Mouse (Mus musculus) liver, embryonic 14.5 days (tissue): ENCODE data around the gene Golga4. TPM values are rescaled to one million over a fixed set of nuclear protein-coding genes. Genes with fewer than 3 reads are reported as not detected.
A peak's percentile ranks its signal among the peaks of the same experiment; 100 is the strongest.

Experiments
- ATAC-seq: fragments of 200-750 bp; cut with Nextera tagmentation; 2 replicates; pipeline ENCODE4 v1.8.0; 2017; ENCODE audit warnings: moderate number of reproducible peaks, mild to moderate bottlenecking, moderate library complexity; ENCODE audit not compliant: insufficient read depth
- DNase-seq, 3 experiments: peaks; one replicate each; pipeline ENCODE4 v3.0.0-alpha.2; 2012 to 2013; ENCODE audit warnings: low read depth in 3 of 3, low spot score in 3 of 3
- H3K27ac ChIP-seq: fragments of 300-500 bp; sonication (generic); 2 replicates; pipeline ENCODE4 v1.5.1; 2014; ENCODE audit warnings: moderate library complexity, mild to moderate bottlenecking, control low read depth, inconsistent platforms
- H3K27me3 ChIP-seq: fragments of 300-500 bp; sonication (generic); 2 replicates; pipeline ENCODE4 v1.6.1; 2014; ENCODE audit warnings: mild to moderate bottlenecking, low read length, moderate library complexity; ENCODE audit not compliant: control insufficient read depth, insufficient read depth
- H3K36me3 ChIP-seq: fragments of 300-500 bp; sonication (generic); replicated peaks from 2 replicates; pipeline ENCODE4 v1.6.1; 2014; ENCODE audit warnings: low read depth; ENCODE audit not compliant: control insufficient read depth, insufficient read depth
- H3K4me1 ChIP-seq, 2 experiments: fragments of 200-500 bp in 1 of 2; fragments of 300-500 bp in 1 of 2; sonication (generic) in 1 of 2; replicated peaks; 2 replicates each; pipeline ENCODE4 v1.6.1; 2012 to 2014; ENCODE audit warnings: antibody characterized with exemption in 1 of 2, inconsistent platforms in 1 of 2, low read length in 1 of 2; ENCODE audit not compliant: control insufficient read depth in 2 of 2, insufficient read depth in 2 of 2
- H3K4me2 ChIP-seq: fragments of 300-500 bp; sonication (generic); 2 replicates; pipeline ENCODE4 v1.6.1; 2014; ENCODE audit warnings: low read depth, mild to moderate bottlenecking, control low read depth, moderate library complexity
- H3K4me3 ChIP-seq, 2 experiments: fragments of 200-500 bp in 1 of 2; fragments of 300-500 bp in 1 of 2; sonication (generic) in 1 of 2; 2 replicates each; pipeline ENCODE4 v1.5.1; 2012 to 2014; ENCODE audit warnings: low read depth in 2 of 2, low read length in 2 of 2, mild to moderate bottlenecking in 2 of 2, control low read depth in 1 of 2, inconsistent platforms in 1 of 2, moderate library complexity in 1 of 2; ENCODE audit not compliant: insufficient read depth in 1 of 2
- H3K9ac ChIP-seq: fragments of 300-500 bp; sonication (generic); replicated peaks from 2 replicates; pipeline ENCODE4 v1.6.1; 2014; ENCODE audit warnings: mild to moderate bottlenecking, control low read depth, moderate library complexity
- H3K9me3 ChIP-seq: fragments of 300-500 bp; sonication (generic); 2 replicates; pipeline ENCODE4 v1.6.1; 2016; ENCODE audit warnings: low read length, mixed read lengths; ENCODE audit not compliant: control insufficient read depth
- CTCF ChIP-seq: IDR thresholded peaks from 2 replicates; pipeline ENCODE4 v1.5.1; 2016; ENCODE audit warnings: antibody characterized with exemption, low read depth, control low read depth
- EP300 ChIP-seq: IDR thresholded peaks from 2 replicates; pipeline ENCODE4 v1.6.1; 2016; ENCODE audit warnings: antibody characterized with exemption, low read depth
- WGBS: fragments of 180-500 bp; shearing (Covaris S2); extraction: QIAGEN DNeasy Blood & Tissue Kit; methylation state at CpG from one replicate; pipeline ENCODE4 v1.1.7; 2014; ENCODE audit not compliant: insufficient replicate concordance; 5-methylcytosine and 5-hydroxymethylcytosine counted together
- polyA plus RNA-seq, 2 experiments: library from polyadenylated mRNA; depleted of rRNA in 1 of 2; stranded (reverse) in 1 of 2; unstranded in 1 of 2; fragments of >200 nt; fragmentation: Nextera tagmentation in 1 of 2; extraction: Ambion mirVana in 1 of 2; gene quantifications; 2 replicates each; pipeline versions ENCODE4 v1.2.1 to v1.2.3; 2012 to 2014

The Golga4 gene
- polyA plus RNA-seq, 2 experiments, result 10.6 to 13.2 TPM

DNA sequence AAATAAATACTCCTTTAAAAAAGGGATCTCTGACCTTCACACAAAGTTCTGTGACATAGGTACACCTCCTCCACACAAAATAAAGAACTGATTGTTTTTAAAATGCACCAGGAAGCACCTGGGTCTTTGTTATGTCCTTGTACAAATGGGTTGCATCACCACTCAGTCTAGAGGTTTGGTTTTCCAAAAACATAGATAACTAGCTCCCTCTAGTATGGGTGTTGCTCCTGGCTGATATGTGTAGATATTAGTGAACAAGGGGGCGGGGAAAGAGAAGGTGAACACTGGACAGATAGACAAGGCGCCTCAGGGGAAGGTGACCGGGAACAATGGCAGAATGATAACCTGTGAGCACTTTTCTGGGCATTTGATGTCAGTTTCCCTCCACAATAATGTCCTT lies 10.1 kb upstream of the Golga4 start:
- no peaks in the 10 kb centered on the region; the same call in 1 of the 2 replicates for H3K27me3 ChIP-seq
- peaks cover 5 to 14% of the 10 kb centered on the region in 2 experiments; a peak in 3 of 4 replicates for H3K4me1 ChIP-seq
- H3K4me3 ChIP-seq, result no peak overlapping the region
- no peak overlapping the region for H3K4me2 ChIP-seq
- no peak overlapping the region for H3K9ac ChIP-seq
- TF ChIP-seq CTCF, result no peak
- no peak for TF ChIP-seq EP300
- no peaks in the 10 kb centered on the region for H3K9me3 ChIP-seq
- ATAC-seq (peak; percentile 81), DNase-seq (peak in 1 of 3 experiments; percentile 38)
- 34% methylated on average over 3 of the region's 3 CpGs for WGBS
- no peak overlapping the region for H3K27ac ChIP-seq
- H3K36me3 ChIP-seq, result no peaks in the 10 kb centered on the region

DNA sequence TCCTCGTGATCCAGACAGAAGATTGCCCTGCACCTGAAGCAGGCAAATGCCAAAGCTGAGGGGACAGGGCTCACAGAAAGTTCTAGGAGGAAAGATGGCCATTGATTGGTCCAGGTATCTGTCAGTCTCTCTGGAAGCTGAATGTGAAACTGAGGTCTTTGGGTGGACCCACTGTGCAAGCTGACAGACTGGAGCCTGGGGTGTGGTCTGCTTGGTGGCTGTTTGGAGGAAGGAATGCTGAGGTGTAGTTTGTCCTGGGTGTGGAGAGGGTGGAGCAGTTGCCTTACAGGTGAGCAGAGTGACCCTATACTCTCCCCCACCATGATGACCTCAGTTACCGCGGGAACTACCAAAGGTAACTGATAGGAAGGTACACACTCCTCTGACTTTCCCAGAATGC lies 9.1 kb upstream of the Golga4 start:
- Histone ChIP-seq H3K36me3 (no peaks in the 10 kb centered on the region), H3K9me3 (no peaks in the 10 kb centered on the region), H3K27ac (no peak overlapping the region), H3K4me3 (no peak overlapping the region), H3K27me3 (no peaks in the 10 kb centered on the region), H3K4me2 (no peak overlapping the region), H3K9ac (no peak overlapping the region), H3K4me1 (peaks cover 5 to 14% of the 10 kb centered on the region in 2 experiments; a peak in 3 of 4 replicates)
- ATAC-seq (no peak), DNase-seq (no peak)
- 68% methylated on average over 3 of the region's 3 CpGs for WGBS
- TF ChIP-seq EP300 (no peak), CTCF (no peak)

DNA sequence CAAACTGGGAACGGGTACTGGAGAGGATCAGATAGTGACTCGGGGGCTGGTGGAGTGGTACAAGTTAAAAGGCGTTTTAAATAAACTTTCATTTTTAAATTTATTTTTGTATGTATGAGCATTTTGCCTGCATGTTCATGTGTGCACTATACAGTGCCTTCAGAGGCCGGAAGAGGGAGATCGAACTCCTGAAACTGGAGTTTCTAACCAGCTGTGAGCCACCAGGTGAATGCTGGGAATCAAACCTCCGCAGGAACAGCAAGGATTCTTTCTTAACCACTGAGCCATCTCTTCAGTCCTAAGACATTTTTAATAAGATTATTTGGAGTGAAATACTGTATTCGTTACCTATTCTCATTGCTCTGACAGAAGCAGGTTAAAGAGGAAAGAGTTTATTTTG lies 8.0 kb upstream of the Golga4 start:
- H3K4me2 ChIP-seq, result no peak overlapping the region
- TF ChIP-seq CTCF, result no peak
- no peak for TF ChIP-seq EP300
- peaks cover 5 to 14% of the 10 kb centered on the region in 2 experiments; a peak in 3 of 4 replicates for H3K4me1 ChIP-seq
- WGBS, result 52% methylated on average over 7 of the region's 7 CpGs
- no peak overlapping the region for H3K27ac ChIP-seq
- no peak overlapping the region for H3K9ac ChIP-seq
- H3K4me3 ChIP-seq, result no peak overlapping the region
- ATAC-seq, result no peak
- no peaks in the 10 kb centered on the region for H3K27me3 ChIP-seq
- no peak for DNase-seq
- no peaks in the 10 kb centered on the region for H3K36me3 ChIP-seq
- no peaks in the 10 kb centered on the region for H3K9me3 ChIP-seq

DNA sequence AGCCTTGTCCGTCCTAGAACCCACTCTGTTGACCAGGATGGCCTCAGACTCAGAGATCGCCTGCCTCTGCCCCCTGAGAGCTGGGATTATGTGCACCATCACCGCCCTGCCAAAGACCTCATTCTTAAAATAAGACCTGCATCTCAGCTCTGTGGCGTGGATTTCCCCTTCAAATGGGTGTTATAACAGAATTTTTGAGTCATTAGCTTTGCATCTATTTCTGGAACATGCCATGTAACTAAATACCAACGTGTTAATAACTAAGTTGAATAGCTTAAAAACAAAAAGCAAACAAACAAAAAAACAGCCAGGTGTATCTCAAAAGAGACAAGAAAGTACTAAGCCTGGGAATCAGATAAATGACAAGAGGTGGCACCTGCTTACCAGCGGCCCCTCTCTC lies 5.1 kb upstream of the Golga4 start:
- no peak for ATAC-seq
- Histone ChIP-seq H3K4me2 (no peak overlapping the region), H3K4me3 (no peak overlapping the region), H3K9ac (no peak overlapping the region), H3K36me3 (no peaks in the 10 kb centered on the region), H3K27ac (no peak overlapping the region), H3K4me1 (peaks cover 5 to 16% of the 10 kb centered on the region in 2 experiments; a peak in 3 of 4 replicates), H3K9me3 (no peaks in the 10 kb centered on the region), H3K27me3 (no peaks in the 10 kb centered on the region)
- WGBS, result 54% methylated on average over 6 of the region's 6 CpGs
- DNase-seq, result no peak
- TF ChIP-seq EP300, result no peak
- no peak for TF ChIP-seq CTCF

DNA sequence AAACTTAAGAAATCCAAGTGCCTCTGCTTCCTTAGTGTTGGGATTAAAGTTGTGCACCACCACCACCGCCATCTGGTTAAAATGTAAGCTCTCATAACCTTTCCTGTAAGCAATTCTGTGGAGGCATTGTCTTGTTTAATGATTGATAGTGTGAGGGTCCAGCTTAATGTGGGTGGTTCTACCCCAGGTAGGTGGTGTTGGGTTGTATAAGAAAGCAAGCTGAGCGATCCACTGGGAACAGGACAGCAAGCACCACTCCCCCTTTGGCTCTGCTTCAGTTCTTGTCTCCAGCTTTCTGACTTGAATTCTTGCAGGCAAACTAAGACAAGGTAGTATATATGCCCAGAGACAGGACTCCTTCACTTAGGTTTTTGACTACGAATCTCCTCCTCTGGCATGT lies 1.4 kb upstream of the Golga4 start:
- H3K9ac ChIP-seq, result no peak overlapping the region
- H3K27me3 ChIP-seq, result no peaks in the 10 kb centered on the region
- H3K9me3 ChIP-seq, result no peaks in the 10 kb centered on the region
- no peak for TF ChIP-seq EP300
- TF ChIP-seq CTCF, result no peak
- H3K36me3 ChIP-seq, result no peaks in the 10 kb centered on the region
- no peak overlapping the region for H3K4me3 ChIP-seq
- peaks cover 2 to 15% of the 10 kb centered on the region in 2 experiments for H3K4me1 ChIP-seq
- no peak for ATAC-seq
- DNase-seq, result no peak
- H3K27ac ChIP-seq, result no peak overlapping the region
- 62% methylated on average over 3 of the region's 3 CpGs for WGBS
- no peak overlapping the region for H3K4me2 ChIP-seq
